Mouse (Mus musculus) stomach, postnatal 0 days (tissue): ENCODE measurements around the gene Arel1. TPM values are rescaled to one million over a fixed set of nuclear protein-coding genes. Genes with fewer than 3 reads are reported as not detected.

Experiments used
- ATAC-seq: fragments of 200-750 bp; cut with Nextera tagmentation; 2 replicates; pipeline ENCODE4 v1.8.0; 2017; ENCODE audit not compliant: low FRiP score, low TSS enrichment
- DNase-seq: peaks from one replicate; pipeline ENCODE4 v3.0.0-alpha.2; 2016; ENCODE audit warnings: low spot score
- H3K27ac ChIP-seq: fragments of 300-500 bp; sonication (generic); replicated peaks from 2 replicates; pipeline ENCODE4 v1.5.1; 2014; ENCODE audit warnings: mild to moderate bottlenecking, control low read depth
- H3K27me3 ChIP-seq: fragments of 300-500 bp; sonication (generic); 2 replicates; pipeline ENCODE4 v1.6.1; 2014; ENCODE audit warnings: low read length; ENCODE audit not compliant: control insufficient read depth, insufficient read depth
- H3K36me3 ChIP-seq: fragments of 300-500 bp; sonication (generic); 2 replicates; pipeline ENCODE4 v1.6.1; 2014; ENCODE audit warnings: low read length, mixed read lengths; ENCODE audit not compliant: control insufficient read depth, insufficient read depth
- H3K4me1 ChIP-seq: fragments of 300-500 bp; sonication (generic); replicated peaks from 2 replicates; pipeline ENCODE4 v1.6.1; 2014; ENCODE audit warnings: antibody characterized with exemption; ENCODE audit not compliant: control insufficient read depth, insufficient read depth
- H3K4me2 ChIP-seq: fragments of 300-500 bp; sonication (generic); replicated peaks from 2 replicates; pipeline ENCODE4 v1.6.1; 2014; ENCODE audit warnings: low read depth, mild to moderate bottlenecking, control low read depth, moderate library complexity
- H3K4me3 ChIP-seq: fragments of 300-500 bp; sonication (generic); 2 replicates; pipeline ENCODE4 v1.5.1; 2014; ENCODE audit warnings: low read depth, low read length, control low read depth
- H3K9ac ChIP-seq: fragments of 300-500 bp; sonication (generic); 2 replicates; pipeline ENCODE4 v1.6.1; 2014; ENCODE audit warnings: mild to moderate bottlenecking, low read length, control low read depth, mixed read lengths
- H3K9me3 ChIP-seq: fragments of 300-500 bp; sonication (generic); 2 replicates; pipeline ENCODE4 v1.6.1; 2016; ENCODE audit warnings: low read length; ENCODE audit not compliant: control insufficient read depth
- CTCF ChIP-seq: IDR thresholded peaks from 2 replicates; pipeline ENCODE4 v1.5.1; 2016; ENCODE audit warnings: antibody characterized with exemption, low read depth, mild to moderate bottlenecking, moderate library complexity
- EP300 ChIP-seq: optimal IDR thresholded peaks from 2 replicates; pipeline ENCODE3; 2016; ENCODE audit warnings: antibody characterized with exemption
- WGBS: fragments of 180-500 bp; shearing (Covaris S2); extraction: QIAGEN DNeasy Blood & Tissue Kit; methylation state at CpG from one replicate; pipeline ENCODE4 v1.1.7; 2014; 5-methylcytosine and 5-hydroxymethylcytosine counted together
- polyA plus RNA-seq: library from polyadenylated mRNA; unstranded; fragments of >200 nt; fragmentation: Nextera tagmentation; extraction: Ambion mirVana; gene quantifications from 2 replicates; pipeline ENCODE4 v1.2.1, GENCODE M21; 2015

The Arel1 gene
- polyA plus RNA-seq, 1 experiment from 2014 or later, result 4.8 TPM

DNA sequence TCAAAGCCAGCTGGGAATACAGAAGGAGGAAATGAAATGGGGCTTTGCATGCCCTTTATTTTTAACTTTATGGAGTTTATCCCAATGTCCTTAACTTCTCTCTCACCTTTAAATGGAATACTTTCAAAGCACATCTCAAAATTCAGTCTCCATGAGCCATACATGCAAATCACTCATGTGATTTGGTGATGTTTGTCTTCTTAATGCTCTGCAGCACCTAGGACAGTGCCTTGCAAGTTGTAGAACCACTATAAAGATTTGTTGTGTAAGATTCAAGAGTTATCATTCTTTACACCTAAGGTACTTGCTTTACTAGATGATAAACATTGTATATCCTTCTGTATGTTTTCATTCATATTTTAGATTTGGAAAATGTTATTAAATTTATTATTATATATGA, 28.4 kb upstream of the Arel1 start:
- Histone ChIP-seq H3K4me1 (no peaks in the 10 kb centered on the region; the same call in 1 of the 2 replicates), H3K9ac (no peak overlapping the region), H3K4me3 (no peak overlapping the region), H3K27me3 (no peaks in the 10 kb centered on the region), H3K4me2 (peak overlapping the region; percentile 21; the same call in 1 of the 2 replicates), H3K27ac (no peak overlapping the region), H3K36me3 (no peaks in the 10 kb centered on the region), H3K9me3 (no peaks in the 10 kb centered on the region)
- TF ChIP-seq CTCF (no peak), EP300 (no peak)
- ATAC-seq, result no peak
- DNase-seq, result no peak

DNA sequence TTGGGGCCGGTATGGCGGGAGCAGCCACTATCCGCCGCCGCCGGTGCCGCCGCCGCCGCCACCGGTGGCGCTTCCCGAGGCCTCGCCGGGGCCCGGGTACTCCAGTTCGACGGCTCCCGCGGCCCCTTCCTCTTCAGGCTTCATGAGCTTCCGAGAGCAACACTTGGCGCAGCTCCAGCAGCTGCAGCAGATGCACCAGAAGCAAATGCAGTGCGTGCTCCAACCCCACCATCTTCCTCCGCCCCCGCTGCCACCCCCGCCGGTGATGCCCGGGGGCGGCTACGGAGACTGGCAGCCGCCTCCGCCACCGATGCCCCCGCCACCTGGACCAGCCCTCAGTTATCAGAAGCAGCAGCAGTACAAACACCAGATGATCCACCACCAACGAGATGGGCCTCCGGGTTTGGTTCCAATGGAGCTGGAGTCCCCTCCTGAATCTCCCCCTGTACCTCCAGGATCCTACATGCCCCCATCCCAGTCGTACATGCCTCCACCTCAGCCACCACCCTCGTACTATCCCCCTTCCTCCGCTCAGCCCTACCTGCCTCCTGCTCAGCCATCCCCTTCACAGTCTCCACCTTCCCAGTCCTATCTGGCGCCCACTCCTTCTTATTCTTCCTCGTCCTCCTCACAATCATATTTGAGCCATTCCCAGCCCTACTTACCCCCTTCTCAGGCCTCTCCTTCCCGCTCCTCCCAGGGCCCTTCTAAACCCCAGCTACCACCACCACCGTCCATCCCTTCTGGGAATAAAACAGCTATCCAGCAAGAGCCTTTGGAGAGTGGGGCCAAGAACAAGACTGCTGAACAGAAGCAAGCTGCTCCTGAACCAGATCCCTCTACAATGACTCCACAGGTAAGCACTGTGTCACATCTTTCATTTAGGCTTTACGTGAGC, 26.1 kb upstream of the Arel1 start:
- under 1% methylated on average over 41 of the region's 44 CpGs for WGBS
- ATAC-seq, result peak; percentile 6; the same call in 1 of the 2 replicates
- peak overlapping the region; percentile 90 for H3K4me2 ChIP-seq
- no peak for TF ChIP-seq EP300
- peak overlapping the region; percentile 86 for H3K27ac ChIP-seq
- no peaks in the 10 kb centered on the region; the same call in 1 of the 2 replicates for H3K4me1 ChIP-seq
- peak; percentile 50 for DNase-seq
- H3K27me3 ChIP-seq, result no peaks in the 10 kb centered on the region
- H3K9me3 ChIP-seq, result no peaks in the 10 kb centered on the region
- H3K4me3 ChIP-seq, result peak overlapping the region; percentile 89
- H3K9ac ChIP-seq, result peak overlapping the region; percentile 94
- no peaks in the 10 kb centered on the region for H3K36me3 ChIP-seq

DNA sequence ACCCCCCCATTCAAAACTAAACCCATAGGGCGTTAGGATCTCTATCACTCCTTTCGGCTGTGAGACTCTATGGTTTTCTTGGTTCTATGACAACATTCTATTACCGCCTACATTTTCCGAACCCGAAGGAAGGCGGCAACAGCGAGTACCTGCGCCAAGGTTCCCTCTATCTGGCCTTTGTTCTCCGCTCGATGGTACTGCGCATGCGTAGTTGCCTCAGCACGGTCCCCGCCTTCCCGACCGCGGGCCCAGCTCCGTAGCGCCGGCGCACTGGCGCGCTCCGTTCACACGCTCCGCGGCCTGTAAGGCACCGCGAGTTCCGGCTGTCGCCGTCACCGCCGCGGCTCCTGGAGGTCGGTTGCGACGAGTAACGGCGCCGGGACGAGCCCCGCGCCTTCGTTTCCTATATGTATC, 25.4 kb upstream of the Arel1 start, which contains the start of gene Ylpm1:
Gene Ylpm1, plus strand, starts transcription at position 239 of the 414 bp plus-strand sequence.
- Histone ChIP-seq H3K36me3 (no peaks in the 10 kb centered on the region), H3K9ac (peak within 1 kb of the TSS; percentile 94), H3K9me3 (no peaks in the 10 kb centered on the region), H3K4me1 (no peaks in the 10 kb centered on the region; the same call in 1 of the 2 replicates), H3K27ac (peak within 1 kb of the TSS; percentile 86), H3K27me3 (no peaks in the 10 kb centered on the region), H3K4me3 (peak within 1 kb of the TSS; percentile 89), H3K4me2 (peak within 1 kb of the TSS; percentile 90)
- ATAC-seq (peak; percentile 98), DNase-seq (peak; percentile 97)
- TF ChIP-seq EP300 (no peak), CTCF (peak; percentile 73)
- under 1% methylated on average over 45 of the region's 45 CpGs for WGBS

DNA sequence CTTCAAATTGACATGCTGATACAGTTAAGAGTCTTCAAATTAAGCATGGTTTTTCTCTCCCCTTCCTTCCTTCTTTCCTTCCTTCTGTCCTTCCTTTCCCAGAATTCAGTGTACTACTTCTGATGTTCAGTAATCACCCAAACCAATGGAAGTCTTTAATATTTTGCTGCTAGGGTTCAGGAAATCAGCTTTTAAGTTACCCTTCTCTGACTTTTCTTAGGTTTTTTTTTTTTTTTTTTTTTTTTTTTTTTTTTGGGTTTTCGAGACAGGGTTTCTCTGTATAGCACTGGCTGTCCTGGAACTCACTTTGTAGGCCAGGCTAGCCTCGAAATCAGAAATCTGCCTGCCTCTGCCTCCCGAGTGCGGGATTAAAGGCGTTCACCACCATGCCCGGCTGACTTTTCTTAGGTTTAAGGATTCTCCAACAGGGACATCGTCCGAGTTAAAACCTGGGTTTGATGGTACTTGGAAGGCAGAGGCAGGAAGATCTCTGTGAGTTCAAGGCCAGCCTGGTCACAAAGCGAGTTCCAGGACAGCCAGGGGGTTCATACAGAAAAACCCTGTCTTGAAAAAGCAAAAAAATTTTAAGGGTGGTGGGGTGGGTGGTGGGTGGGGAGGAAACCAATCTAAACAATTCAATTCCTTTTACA, 24.5 kb upstream of the Arel1 start:
- Histone ChIP-seq H3K9ac (no peak overlapping the region), H3K4me1 (no peaks in the 10 kb centered on the region; the same call in 1 of the 2 replicates), H3K4me2 (no peak overlapping the region), H3K27ac (no peak overlapping the region), H3K36me3 (no peaks in the 10 kb centered on the region), H3K27me3 (no peaks in the 10 kb centered on the region), H3K9me3 (no peaks in the 10 kb centered on the region), H3K4me3 (no peak overlapping the region)
- TF ChIP-seq CTCF (no peak), EP300 (no peak)
- DNase-seq (no peak), ATAC-seq (no peak)
- WGBS, result 93% methylated on average over 8 of the region's 9 CpGs

GRCm38 (mm10) chr12:84989456-84989855, 18.8 kb upstream of the Arel1 start:
- TF ChIP-seq EP300, result no peak
- TF ChIP-seq CTCF, result no peak
- DNase-seq (no peak), ATAC-seq (no peak)
- Histone ChIP-seq H3K9me3 (no peaks in the 10 kb centered on the region), H3K36me3 (no peaks in the 10 kb centered on the region; the same call in 1 of the 2 replicates), H3K27me3 (no peaks in the 10 kb centered on the region), H3K9ac (no peak overlapping the region), H3K4me3 (no peak overlapping the region), H3K27ac (no peak overlapping the region), H3K4me1 (no peaks in the 10 kb centered on the region), H3K4me2 (no peak overlapping the region)
- 69% methylated on average over 4 of the region's 4 CpGs for WGBS
